Mouse (Mus musculus): ENCODE data around the gene Ywhah. TPM values are rescaled to one million over a fixed set of nuclear protein-coding genes. Genes with fewer than 3 reads are reported as not detected.
A peak's percentile ranks its signal among the peaks of the same experiment; 100 is the strongest.

The Ywhah gene
- 470 and 500 TPM in 2 replicates for polyA plus RNA-seq (2015; fragmentation: Nextera tagmentation; extraction: Ambion mirVana)

- Histone ChIP-seq H3K27ac (peak within 1 kb of the TSS; percentile 99), H3K4me1 (peaks cover 42% of the 10 kb centered on the region), H3K36me3 (ENCODE audit: poor library complexity, severe bottlenecking) (peaks cover 7% of the 10 kb centered on the region; the same call in 1 of the 2 replicates), H3K4me2 (peak within 1 kb of the TSS; percentile 93), H3K27me3 (no peaks in the 10 kb centered on the region), H3K4me3 (peak within 1 kb of the TSS; percentile 86), H3K9ac (peak within 1 kb of the TSS; percentile 98), H3K9me3 (replicated peaks) (no peaks in the 10 kb centered on the region)
- peak; percentile 97 for ATAC-seq
- 1% methylated on average over 117 of the region's 121 CpGs for WGBS
Measured at GRCm38 (mm10) chr5:33018561-33019425, at the start of gene Ywhah. Gene Ywhah, plus strand, starts transcription at chr5:33018816.

GRCm38 (mm10) chr5:32976541-32976940 lies 42.1 kb upstream of the Ywhah start:
- 84% methylated on average over 4 of the region's 4 CpGs for WGBS
- peaks cover 63% of the 10 kb centered on the region for H3K36me3 ChIP-seq (ENCODE audit: poor library complexity, severe bottlenecking)
- H3K27ac ChIP-seq: no peak overlapping the region
- H3K4me2 ChIP-seq: no peak overlapping the region
- no peak overlapping the region for H3K9ac ChIP-seq
- H3K9me3 ChIP-seq (replicated peaks): no peaks in the 10 kb centered on the region
- no peaks in the 10 kb centered on the region for H3K4me1 ChIP-seq
- no peaks in the 10 kb centered on the region for H3K27me3 ChIP-seq
- no peak for ATAC-seq
- no peak overlapping the region for H3K4me3 ChIP-seq

GRCm38 (mm10) chr5:32977179-32977578 lies 41.4 kb upstream of the Ywhah start:
- ATAC-seq: no peak
- no peak overlapping the region for H3K9ac ChIP-seq
- no peak overlapping the region for H3K4me3 ChIP-seq
- peaks cover 69% of the 10 kb centered on the region for H3K36me3 ChIP-seq (ENCODE audit: poor library complexity, severe bottlenecking)
- no peaks in the 10 kb centered on the region for H3K4me1 ChIP-seq
- no peak overlapping the region for H3K4me2 ChIP-seq
- no peaks in the 10 kb centered on the region for H3K27me3 ChIP-seq
- H3K9me3 ChIP-seq (replicated peaks): no peaks in the 10 kb centered on the region
- no peak overlapping the region for H3K27ac ChIP-seq

GRCm38 (mm10) chr5:32985379-32985778 lies 33.2 kb upstream of the Ywhah start:
- no peak for ATAC-seq
- Histone ChIP-seq H3K27ac (no peak overlapping the region), H3K36me3 (ENCODE audit: poor library complexity, severe bottlenecking) (peaks cover 71% of the 10 kb centered on the region), H3K4me1 (no peaks in the 10 kb centered on the region), H3K27me3 (no peaks in the 10 kb centered on the region), H3K4me2 (no peak overlapping the region), H3K9ac (no peak overlapping the region), H3K9me3 (replicated peaks) (no peaks in the 10 kb centered on the region), H3K4me3 (no peak overlapping the region)
- WGBS: 64% methylated on average over 1 of the region's 1 CpGs

- Histone ChIP-seq H3K9ac (no peak overlapping the region), H3K27ac (no peak overlapping the region), H3K4me3 (no peak overlapping the region), H3K27me3 (no peaks in the 10 kb centered on the region), H3K36me3 (ENCODE audit: poor library complexity, severe bottlenecking) (peaks cover 55% of the 10 kb centered on the region), H3K4me1 (no peaks in the 10 kb centered on the region), H3K4me2 (no peak overlapping the region), H3K9me3 (replicated peaks) (no peaks in the 10 kb centered on the region)
- ATAC-seq: no peak
- 84% methylated on average over 1 of the region's 1 CpGs for WGBS
Measured at GRCm38 (mm10) chr5:32987873-32988272, 30.7 kb upstream of the Ywhah start.

GRCm38 (mm10) chr5:32989959-32990640 lies 28.5 kb upstream of the Ywhah start:
- Histone ChIP-seq H3K4me1 (no peaks in the 10 kb centered on the region), H3K27ac (no peak overlapping the region; the same call in 1 of the 2 replicates), H3K9ac (no peak overlapping the region), H3K4me3 (no peak overlapping the region), H3K4me2 (no peak overlapping the region), H3K36me3 (ENCODE audit: poor library complexity, severe bottlenecking) (peaks cover 33% of the 10 kb centered on the region), H3K9me3 (replicated peaks) (no peaks in the 10 kb centered on the region), H3K27me3 (no peaks in the 10 kb centered on the region)
- ATAC-seq: no peak
- 77% methylated on average over 13 of the region's 13 CpGs for WGBS

- no peak overlapping the region for H3K9ac ChIP-seq
- WGBS: 83% methylated on average over 8 of the region's 8 CpGs
- ATAC-seq: no peak
Measured at GRCm38 (mm10) chr5:32991152-32991551, 27.5 kb upstream of the Ywhah start.

GRCm38 (mm10) chr5:32994471-32994870 lies 24.1 kb upstream of the Ywhah start:
- Histone ChIP-seq H3K27ac (no peak overlapping the region), H3K36me3 (ENCODE audit: poor library complexity, severe bottlenecking) (peaks cover 5% of the 10 kb centered on the region; the same call in 1 of the 2 replicates), H3K4me2 (no peak overlapping the region), H3K27me3 (no peaks in the 10 kb centered on the region), H3K4me1 (0 out of 2 replicates have a peak, but pooled peaks cover 4% of the 10 kb centered on the region), H3K4me3 (no peak overlapping the region), H3K9me3 (replicated peaks) (no peaks in the 10 kb centered on the region), H3K9ac (no peak overlapping the region)
- 71% methylated on average over 2 of the region's 2 CpGs for WGBS
- no peak for ATAC-seq

More at GRCm38 (mm10) chr5:32991152-32991551, 27.5 kb upstream of the Ywhah start:
- Histone ChIP-seq H3K36me3 (ENCODE audit: poor library complexity, severe bottlenecking) (peaks cover 27% of the 10 kb centered on the region), H3K4me2 (no peak overlapping the region), H3K27me3 (no peaks in the 10 kb centered on the region), H3K27ac (no peak overlapping the region), H3K4me3 (no peak overlapping the region), H3K9me3 (replicated peaks) (no peaks in the 10 kb centered on the region), H3K4me1 (no peaks in the 10 kb centered on the region)

GRCm38 (mm10) chr5:32995756-32996155 lies 22.9 kb upstream of the Ywhah start:
- no peaks in the 10 kb centered on the region for H3K9me3 ChIP-seq (replicated peaks)
- H3K4me1 ChIP-seq: 0 out of 2 replicates have a peak, but pooled peaks cover 4% of the 10 kb centered on the region
- no peak overlapping the region for H3K4me2 ChIP-seq
- H3K36me3 ChIP-seq (ENCODE audit: poor library complexity, severe bottlenecking): peaks cover 4% of the 10 kb centered on the region; the same call in 1 of the 2 replicates
- H3K27ac ChIP-seq: no peak overlapping the region
- H3K4me3 ChIP-seq: no peak overlapping the region
- H3K9ac ChIP-seq: no peak overlapping the region
- H3K27me3 ChIP-seq: no peaks in the 10 kb centered on the region
- no peak for ATAC-seq
- 85% methylated on average over 4 of the region's 4 CpGs for WGBS

GRCm38 (mm10) chr5:32996560-32996959 lies 22.1 kb upstream of the Ywhah start:
- ATAC-seq: 0 out of 2 replicates have a peak, but pooled peaks have one; percentile 38
- WGBS: 96% methylated on average over 1 of the region's 1 CpGs
- 0 out of 2 replicates have a peak overlapping the region, but pooled peaks have one; percentile 26 for H3K27ac ChIP-seq

GRCm38 (mm10) chr5:32997686-32998085 lies 20.9 kb upstream of the Ywhah start:
- H3K4me3 ChIP-seq: no peak overlapping the region
- H3K27ac ChIP-seq: no peak overlapping the region
- H3K4me1 ChIP-seq: 0 out of 2 replicates have a peak, but pooled peaks cover 4% of the 10 kb centered on the region
- no peaks in the 10 kb centered on the region for H3K27me3 ChIP-seq
- WGBS: 74% methylated on average over 4 of the region's 4 CpGs
- H3K4me2 ChIP-seq: no peak overlapping the region
- H3K36me3 ChIP-seq (ENCODE audit: poor library complexity, severe bottlenecking): no peaks in the 10 kb centered on the region
- ATAC-seq: no peak
- no peaks in the 10 kb centered on the region; the same call in 1 of the 2 replicates for H3K9me3 ChIP-seq (replicated peaks)
- H3K9ac ChIP-seq: no peak overlapping the region

More at GRCm38 (mm10) chr5:32996560-32996959, 22.1 kb upstream of the Ywhah start:
- Histone ChIP-seq H3K9me3 (replicated peaks) (no peaks in the 10 kb centered on the region; the same call in 1 of the 2 replicates), H3K4me2 (no peak overlapping the region), H3K9ac (no peak overlapping the region), H3K36me3 (ENCODE audit: poor library complexity, severe bottlenecking) (no peaks in the 10 kb centered on the region), H3K27me3 (no peaks in the 10 kb centered on the region), H3K4me3 (no peak overlapping the region), H3K4me1 (0 out of 2 replicates have a peak, but pooled peaks cover 4% of the 10 kb centered on the region)

- no peak for ATAC-seq
- H3K27ac ChIP-seq: no peak overlapping the region
- 0 out of 2 replicates have a peak, but pooled peaks cover 4% of the 10 kb centered on the region for H3K4me1 ChIP-seq
- no peak overlapping the region for H3K4me2 ChIP-seq
- no peaks in the 10 kb centered on the region for H3K27me3 ChIP-seq
- H3K36me3 ChIP-seq (ENCODE audit: poor library complexity, severe bottlenecking): no peaks in the 10 kb centered on the region
- no peak overlapping the region for H3K9ac ChIP-seq
- H3K4me3 ChIP-seq: no peak overlapping the region
- WGBS: 84% methylated on average over 4 of the region's 4 CpGs
- H3K9me3 ChIP-seq (replicated peaks): no peaks in the 10 kb centered on the region; the same call in 1 of the 2 replicates
Measured at GRCm38 (mm10) chr5:32998783-32999182, 19.8 kb upstream of the Ywhah start.

Data from forebrain, embryonic 13.5 days (tissue).